Mouse (Mus musculus): ENCODE results near the gene 4931422A03Rik.

GRCm38 (mm10) chr2:104058381-104058780, 30.2 kb upstream of the 4931422A03Rik start:
- no peak for TF ChIP-seq CTCF (conservative IDR thresholded peaks at IDR 0.05; ENCODE audit: low read length)
- TF ChIP-seq POU5F1 (IDR thresholded peaks at IDR 0.05; ENCODE audit: borderline replicate concordance, low read length): no peak
- TF ChIP-seq NANOG (IDR thresholded peaks at IDR 0.05; ENCODE audit: borderline replicate concordance, low read length): no peak

Data from E14TG2a.4 (cell line).